Mouse (Mus musculus) MEL (cell line): ENCODE measurements around the gene Hexim1. TPM values are rescaled to one million over a fixed set of nuclear protein-coding genes. Genes with fewer than 3 reads are reported as not detected.

Experiments
- DNase-seq: peaks from one replicate; pipeline ENCODE4 v3.0.0; 2011; ENCODE audit warnings: low read depth, low spot score
- H3K27ac ChIP-seq: 2 replicates; pipeline ENCODE4 v1.5.1; 2012; ENCODE audit warnings: low read depth, mild to moderate bottlenecking, control low read depth, low read length, moderate library complexity; ENCODE audit not compliant: control insufficient read depth
- H3K27me3 ChIP-seq, 2 experiments: fragments of 150-350 bp in 1 of 2; sonication (generic) in 1 of 2; 2 replicates each; pipeline ENCODE4 v1.6.1; 2012; ENCODE audit warnings: low read length in 2 of 2, mild to moderate bottlenecking in 2 of 2, improper control_type of control experiment in 1 of 2, moderate library complexity in 1 of 2; ENCODE audit not compliant: insufficient read depth in 2 of 2, control insufficient read depth in 1 of 2
- H3K36me3 ChIP-seq, 2 experiments: 2 replicates each; pipeline ENCODE4 v1.6.1; 2012 to 2014; ENCODE audit warnings: low read length in 2 of 2, improper control_type of control experiment in 1 of 2, inconsistent platforms in 1 of 2, mild to moderate bottlenecking in 1 of 2; ENCODE audit not compliant: insufficient read depth in 2 of 2, control insufficient read depth in 1 of 2
- H3K4me1 ChIP-seq, 2 experiments: fragments of 150-350 bp in 1 of 2; sonication (generic) in 1 of 2; 2 replicates each; pipeline ENCODE4 v1.6.1; 2012; ENCODE audit warnings: low read length in 2 of 2, improper control_type of control experiment in 1 of 2, mild to moderate bottlenecking in 1 of 2; ENCODE audit not compliant: insufficient read depth in 2 of 2, control insufficient read depth in 1 of 2
- H3K4me3 ChIP-seq, 2 experiments: fragments of 150-350 bp in 1 of 2; sonication (generic) in 1 of 2; 2 replicates each; pipeline ENCODE4 v1.5.1; 2012; ENCODE audit warnings: low read depth in 2 of 2, low read length in 2 of 2, mild to moderate bottlenecking in 2 of 2, moderate library complexity in 2 of 2, control low read depth in 1 of 2, improper control_type of control experiment in 1 of 2; ENCODE audit not compliant: control insufficient read depth in 1 of 2, insufficient read depth in 1 of 2
- H3K79me2 ChIP-seq: 2 replicates; pipeline ENCODE4 v1.6.1; 2012; ENCODE audit warnings: mild to moderate bottlenecking, low read length, moderate library complexity; ENCODE audit not compliant: control insufficient read depth, poor library complexity, insufficient read depth
- H3K9ac ChIP-seq: 2 replicates; pipeline ENCODE4 v1.6.1; 2012; ENCODE audit warnings: low read depth, mild to moderate bottlenecking, control low read depth, low read length, moderate library complexity; ENCODE audit not compliant: control insufficient read depth, poor library complexity, severe bottlenecking
- H3K9me3 ChIP-seq: fragments of 150-350 bp; sonication (generic); replicated peaks from 2 replicates; pipeline ENCODE4 v1.6.1; 2012; ENCODE audit warnings: mild to moderate bottlenecking, low read length, improper control_type of control experiment, moderate library complexity; ENCODE audit not compliant: insufficient read depth
- BHLHE40 ChIP-seq: IDR thresholded peaks from 2 replicates; pipeline ENCODE4 v1.6.1; 2012; ENCODE audit warnings: low read depth, mild to moderate bottlenecking, inconsistent platforms, low read length, improper control_type of control experiment, borderline replicate concordance
- CHD1 ChIP-seq: IDR thresholded peaks from 2 replicates; pipeline ENCODE4 v1.6.1; 2012; ENCODE audit warnings: low read depth, mild to moderate bottlenecking, inconsistent platforms, low read length, improper control_type of control experiment
- CHD2 ChIP-seq: IDR thresholded peaks from 2 replicates; pipeline ENCODE4 v1.6.1; 2011; ENCODE audit warnings: low read length, improper control_type of control experiment
- CTCF ChIP-seq, 3 experiments: IDR thresholded peaks in 2 of 3; conservative IDR thresholded peaks in 1 of 3; 2 replicates each; pipeline ENCODE4 v1.5.1; 2011 to 2012; ENCODE audit warnings: low read length in 3 of 3, low read depth in 2 of 3, mild to moderate bottlenecking in 2 of 3, improper control_type of control experiment in 1 of 3, inconsistent platforms in 1 of 3, mixed read lengths in 1 of 3, moderate library complexity in 1 of 3; ENCODE audit not compliant: control insufficient read depth in 1 of 3, insufficient read depth in 1 of 3, poor library complexity in 1 of 3, severe bottlenecking in 1 of 3
- ELF1 ChIP-seq: IDR thresholded peaks from 2 replicates; pipeline ENCODE4 v1.6.1; 2014; ENCODE audit warnings: low read depth, mild to moderate bottlenecking, inconsistent platforms, low read length, improper control_type of control experiment, moderate library complexity
- EP300 ChIP-seq, 2 experiments: IDR thresholded peaks; 2 replicates each; pipeline ENCODE4 v1.6.1; 2011; ENCODE audit warnings: improper control_type of control experiment in 2 of 2, low read length in 2 of 2, low read depth in 1 of 2, mild to moderate bottlenecking in 1 of 2
- GABPA ChIP-seq: IDR thresholded peaks from 2 replicates; pipeline ENCODE4 v1.6.1; 2012; ENCODE audit warnings: low read depth, mild to moderate bottlenecking, inconsistent platforms, low read length, improper control_type of control experiment, moderate library complexity
- HCFC1 ChIP-seq: IDR thresholded peaks from 2 replicates; pipeline ENCODE4 v1.6.1; 2012; ENCODE audit warnings: low read depth, mild to moderate bottlenecking, inconsistent platforms, low read length, improper control_type of control experiment, moderate library complexity
- KAT2A ChIP-seq: conservative IDR thresholded peaks from 2 replicates; pipeline ENCODE4 v1.6.1; 2012; ENCODE audit warnings: low read depth, low read length, improper control_type of control experiment, inconsistent platforms
- MAX ChIP-seq: IDR thresholded peaks from 2 replicates; pipeline ENCODE4 v1.6.1; 2011; ENCODE audit warnings: low read length, improper control_type of control experiment
- MEF2A ChIP-seq: IDR thresholded peaks from 2 replicates; pipeline ENCODE4 v1.6.1; 2014; ENCODE audit warnings: low read depth, mild to moderate bottlenecking, inconsistent platforms, low read length, improper control_type of control experiment; ENCODE audit not compliant: poor library complexity, insufficient replicate concordance, severe bottlenecking; ENCODE audit errors: extremely low read depth
- MXI1 ChIP-seq: IDR thresholded peaks from 2 replicates; pipeline ENCODE4 v1.6.1; 2011; ENCODE audit warnings: mild to moderate bottlenecking, low read depth, low read length, improper control_type of control experiment
- MYB ChIP-seq: IDR thresholded peaks from 2 replicates; pipeline ENCODE4 v1.6.1; 2011; ENCODE audit warnings: mild to moderate bottlenecking, low read depth, low read length, improper control_type of control experiment
- MYC ChIP-seq: IDR thresholded peaks from 2 replicates; pipeline ENCODE4 v1.6.1; 2011; ENCODE audit warnings: low read depth, mild to moderate bottlenecking, low read length, improper control_type of control experiment, moderate library complexity
- NELFE ChIP-seq: IDR thresholded peaks from 2 replicates; pipeline ENCODE4 v1.6.1; 2011; ENCODE audit warnings: low read depth, low read length, improper control_type of control experiment
- POLR2AphosphoS2 ChIP-seq: IDR thresholded peaks from 2 replicates; pipeline ENCODE4 v1.6.1; 2011; ENCODE audit warnings: low read length, improper control_type of control experiment
- TCF12 ChIP-seq: IDR thresholded peaks from 2 replicates; pipeline ENCODE4 v1.6.1; 2014; ENCODE audit warnings: low read depth, mild to moderate bottlenecking, inconsistent platforms, low read length, improper control_type of control experiment, moderate library complexity
- UBTF ChIP-seq: IDR thresholded peaks from 2 replicates; pipeline ENCODE4 v1.6.1; 2012; ENCODE audit warnings: low read depth, mild to moderate bottlenecking, inconsistent platforms, low read length, improper control_type of control experiment, moderate library complexity, borderline replicate concordance; ENCODE audit not compliant: insufficient read depth
- USF2 ChIP-seq, 2 experiments: IDR thresholded peaks; 2 replicates each; pipeline ENCODE4 v1.6.1; 2011 to 2012; ENCODE audit warnings: improper control_type of control experiment in 2 of 2, low read length in 2 of 2, borderline replicate concordance in 1 of 2, inconsistent platforms in 1 of 2, low read depth in 1 of 2, mild to moderate bottlenecking in 1 of 2; ENCODE audit not compliant: insufficient read depth in 1 of 2
- ZNF384 ChIP-seq: IDR thresholded peaks from 2 replicates; pipeline ENCODE4 v1.6.1; 2012; ENCODE audit warnings: low read depth, mild to moderate bottlenecking, inconsistent platforms, low read length, improper control_type of control experiment
- polyA plus RNA-seq, 2 experiments: library from polyadenylated mRNA; stranded (reverse) in 1 of 2; unstranded in 1 of 2; fragments of >175 nt in 1 of 2; fragments of >200 nt in 1 of 2; gene quantifications; 2 replicates each; pipeline versions ENCODE4 v1.2.1 to v1.2.4; 2012; ENCODE audit warnings: low replicate concordance in 2 of 2, low read depth in 1 of 2; ENCODE audit not compliant: insufficient read length in 2 of 2, insufficient read depth in 1 of 2, missing spikeins in 1 of 2
- total RNA-seq: library from RNA; depleted of rRNA; stranded (reverse); fragments of 300-350 nt; gene quantifications from 2 replicates; pipeline ENCODE4 v1.2.3, GENCODE M21; 2012

Hexim1 gene
- total and polyA plus RNA-seq, 3 experiments = 17.3 to 25.4 TPM; not detected in 1

GRCm38 (mm10) chr11:103076010-103076409 lies 40.0 kb upstream of the Hexim1 start:
- DNase-seq = no peak
- H3K9me3 ChIP-seq = no peaks in the 10 kb centered on the region
- H3K9ac ChIP-seq = no peak overlapping the region
- no peaks in the 10 kb centered on the region for H3K79me2 ChIP-seq
- H3K4me3 ChIP-seq = no peak overlapping the region
- TF ChIP-seq POLR2AphosphoS2 (no peak), GABPA (no peak), EP300 (IDR thresholded peaks at IDR 0.05; ENCODE audit: low read depth in 1 of 2, low read length in 2 of 2) (0 out of 4 replicates have a peak, but pooled peaks of 1 of the 2 experiments have one; percentile 33), ELF1 (no peak), TCF12 (peak; percentile 34), USF2 (IDR thresholded peaks at IDR 0.05; ENCODE audit: borderline replicate concordance in 1 of 2, insufficient read depth in 1 of 2, low read depth in 1 of 2, low read length in 2 of 2) (no peak)
- no peaks in the 10 kb centered on the region for H3K27me3 ChIP-seq
- no peak overlapping the region for H3K27ac ChIP-seq
- H3K36me3 ChIP-seq = no peaks in the 10 kb centered on the region
- no peaks in the 10 kb centered on the region for H3K4me1 ChIP-seq

GRCm38 (mm10) chr11:103076581-103076980 lies 39.5 kb upstream of the Hexim1 start:
- TF ChIP-seq MAX (no peak), BHLHE40 (no peak), NELFE (no peak), CTCF (IDR thresholded peaks at IDR 0.05 in 2 of 3, conservative IDR thresholded peaks at IDR 0.05 in 1 of 3; ENCODE audit: control insufficient read depth in 1 of 3, insufficient read depth in 1 of 3, low read depth in 2 of 3, low read length in 3 of 3, poor library complexity in 1 of 3, severe bottlenecking in 1 of 3) (no peak), ZNF384 (no peak), USF2 (IDR thresholded peaks at IDR 0.05; ENCODE audit: borderline replicate concordance in 1 of 2, insufficient read depth in 1 of 2, low read depth in 1 of 2, low read length in 2 of 2) (no peak), MYB (no peak), MEF2A (no peak), KAT2A (no peak), HCFC1 (no peak), MYC (no peak), ELF1 (no peak), CHD2 (no peak), MXI1 (no peak), CHD1 (no peak), UBTF (no peak)
- TF ChIP-seq, all 39 proteins: peak for 0
- no peaks in the 10 kb centered on the region for H3K4me1 ChIP-seq
- H3K4me3 ChIP-seq = no peak overlapping the region
- H3K36me3 ChIP-seq = no peaks in the 10 kb centered on the region
- no peaks in the 10 kb centered on the region for H3K27me3 ChIP-seq
- no peak for DNase-seq
- no peak overlapping the region for H3K9ac ChIP-seq
- no peak overlapping the region for H3K27ac ChIP-seq
- H3K9me3 ChIP-seq = no peaks in the 10 kb centered on the region
- H3K79me2 ChIP-seq = no peaks in the 10 kb centered on the region
